ENCODE assay signal across 17 mouse cellular contexts in the genomic region with DNA sequence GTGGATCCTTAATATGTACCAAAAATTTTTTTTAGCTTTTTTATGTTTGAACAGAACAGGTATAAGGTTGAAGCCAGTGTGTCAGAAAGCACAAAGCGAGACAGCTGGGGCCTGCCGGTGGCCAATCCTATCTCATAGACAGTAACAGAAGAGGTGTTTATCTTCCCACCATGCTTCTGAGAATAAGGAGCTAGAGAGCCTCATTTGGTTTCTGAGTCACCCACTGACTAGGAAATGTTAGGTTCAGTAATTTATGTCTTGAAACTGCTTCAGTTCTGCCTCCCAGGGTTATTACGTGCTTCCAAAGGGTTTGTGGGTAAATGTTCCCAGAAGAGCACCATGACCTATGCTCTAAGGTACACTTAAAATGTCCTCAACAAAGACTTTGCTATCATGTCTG.
"Had no signal": no experiment of that assay in that cellular context is flagged by ENCODE, and none has a peak within 500 bp of the region (broad histone marks: within the 10 kb centered on the region; RNA-seq: fewer than 3 reads in every experiment).

No protein-coding gene starts in this region.

- H3K4me1 ChIP-seq: neural tube, embryonic 15.5 days; stomach, embryonic 15.5 days had no signal

- H3K4me3 ChIP-seq: midbrain, embryonic 10.5 days; midbrain, embryonic 12.5 days; myocyte; neural tube, embryonic 13.5 days; neural tube, embryonic 15.5 days; stomach, embryonic 15.5 days had no signal

- H3K27ac ChIP-seq: midbrain, embryonic 10.5 days; midbrain, embryonic 12.5 days; neural tube, embryonic 13.5 days; neural tube, embryonic 15.5 days; stomach, embryonic 15.5 days; stomach, postnatal 0 days had no signal

- DNase-seq: lung, adult 18-20 months; lung, embryonic 14.5 days; lung, postnatal 10 days; lung, postnatal 4 days; midbrain, embryonic 14.5 days; right cerebral cortex, postnatal 14 days; thymus, adult 18-20 months; thymus, postnatal 14 days; thymus, postnatal 36 days had no signal

- H3K27me3 ChIP-seq: midbrain, embryonic 12.5 days; neural tube, embryonic 13.5 days; neural tube, embryonic 15.5 days; stomach, embryonic 15.5 days had no signal

- ATAC-seq: midbrain, embryonic 16.5 days had no signal
